7 mouse cellular contexts compared by ENCODE assay signal in the genomic region with DNA sequence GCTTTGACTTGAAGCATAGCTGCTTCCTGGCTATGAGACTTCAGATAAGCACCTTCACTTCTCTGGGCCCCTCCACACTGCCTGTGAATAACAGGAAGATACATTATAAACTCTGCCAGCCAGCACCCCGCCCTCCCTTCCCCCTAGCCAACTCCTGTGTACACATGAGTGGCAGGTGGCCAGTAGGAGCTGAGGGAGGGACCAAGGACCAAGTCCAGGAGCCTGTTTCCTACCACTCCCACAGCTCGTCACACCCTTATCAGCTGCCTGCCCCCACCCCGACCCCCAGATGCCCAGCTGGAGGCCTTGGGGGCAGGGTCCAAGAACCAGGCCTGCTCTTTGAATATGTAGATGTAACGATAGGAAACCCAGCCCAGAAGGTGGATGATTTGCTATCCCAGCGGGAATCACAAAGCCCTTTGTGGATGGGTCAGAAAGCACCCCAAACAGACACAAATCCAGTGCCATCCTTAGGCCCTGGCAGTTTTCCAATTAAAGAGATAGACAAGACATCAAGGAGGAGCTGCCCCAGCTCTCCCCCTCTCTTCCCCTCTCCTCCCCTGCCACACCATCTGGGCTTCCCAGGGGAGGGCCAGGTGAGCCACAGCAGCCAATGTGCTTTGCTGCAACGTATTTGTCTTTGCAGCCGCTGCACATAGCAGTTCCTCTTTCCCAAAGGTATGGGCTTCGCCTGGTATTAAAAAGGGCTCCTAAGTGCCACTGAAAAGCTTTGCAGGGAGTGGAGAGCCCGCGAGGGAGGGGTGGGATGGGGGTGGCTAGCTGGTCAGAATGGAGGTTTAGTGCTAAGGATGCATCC. TPM values are rescaled to one million over a fixed set of nuclear protein-coding genes. Genes with fewer than 3 reads are reported as not detected.
DNase-seq lines count a peak whose midpoint lies in the region; ATAC-seq lines count a peak whose summit lies in the region.

No protein-coding gene starts in this region.

- H3K4me1 ChIP-seq in limb, embryonic 12.5 days (replicated peaks): peaks cover 16% of the 10 kb centered on the region; the same call in 1 of the 2 replicates
- peaks cover 30% of the 10 kb centered on the region for H3K4me1 ChIP-seq in limb, embryonic 10.5 days
- H3K4me1 ChIP-seq in embryonic facial prominence, embryonic 14.5 days (ENCODE audit: control insufficient read depth, insufficient read depth, low read length): 0 out of 2 replicates have a peak, but pooled peaks cover 3% of the 10 kb centered on the region
- peaks cover 24% of the 10 kb centered on the region for H3K4me1 ChIP-seq in intestine, embryonic 16.5 days (ENCODE audit: control insufficient read depth, insufficient read depth, low read length)
- peaks cover 38% of the 10 kb centered on the region for H3K4me1 ChIP-seq in midbrain, embryonic 13.5 days (replicated peaks)

- H3K4me3 ChIP-seq in limb, embryonic 12.5 days (replicated peaks): no peak overlapping the region
- H3K4me3 ChIP-seq in limb, embryonic 10.5 days: no peak overlapping the region
- no peak overlapping the region for H3K4me3 ChIP-seq in embryonic facial prominence, embryonic 14.5 days (ENCODE audit: low read depth, low read length)
- H3K4me3 ChIP-seq in intestine, embryonic 16.5 days (ENCODE audit: low read length): no peak overlapping the region
- H3K4me3 ChIP-seq in midbrain, embryonic 13.5 days (replicated peaks): no peak overlapping the region

- no peak overlapping the region for H3K27ac ChIP-seq in limb, embryonic 12.5 days
- H3K27ac ChIP-seq in limb, embryonic 10.5 days: no peak overlapping the region
- no peak overlapping the region for H3K27ac ChIP-seq in embryonic facial prominence, embryonic 14.5 days (replicated peaks; ENCODE audit: low read depth, low read length)
- peak overlapping the region; percentile 73 for H3K27ac ChIP-seq in intestine, embryonic 16.5 days (ENCODE audit: low read length)
- H3K27ac ChIP-seq in midbrain, embryonic 13.5 days: no peak overlapping the region

- H3K27me3 ChIP-seq in limb, embryonic 12.5 days: peaks cover 52% of the 10 kb centered on the region
- H3K27me3 ChIP-seq in limb, embryonic 10.5 days (ENCODE audit: low read depth, poor library complexity, severe bottlenecking): peaks cover 62% of the 10 kb centered on the region
- H3K27me3 ChIP-seq in embryonic facial prominence, embryonic 14.5 days (replicated peaks; ENCODE audit: control insufficient read depth, insufficient read depth, low read length): no peaks in the 10 kb centered on the region
- no peaks in the 10 kb centered on the region for H3K27me3 ChIP-seq in intestine, embryonic 16.5 days (replicated peaks; ENCODE audit: control insufficient read depth, insufficient read depth, low read length)
- H3K27me3 ChIP-seq in midbrain, embryonic 13.5 days: peaks cover 13% of the 10 kb centered on the region

- H3K9me3 ChIP-seq in limb, embryonic 12.5 days: no peaks in the 10 kb centered on the region
- no peaks in the 10 kb centered on the region for H3K9me3 ChIP-seq in limb, embryonic 10.5 days (replicated peaks)
- H3K9me3 ChIP-seq in embryonic facial prominence, embryonic 14.5 days (ENCODE audit: control insufficient read depth, low read length): no peaks in the 10 kb centered on the region
- no peaks in the 10 kb centered on the region for H3K9me3 ChIP-seq in intestine, embryonic 16.5 days (ENCODE audit: control insufficient read depth, low read length)
- H3K9me3 ChIP-seq in midbrain, embryonic 13.5 days: no peaks in the 10 kb centered on the region

- H3K4me2 ChIP-seq in limb, embryonic 12.5 days: no peak overlapping the region
- no peak overlapping the region for H3K4me2 ChIP-seq in embryonic facial prominence, embryonic 14.5 days (ENCODE audit: low read depth, low read length)
- H3K4me2 ChIP-seq in intestine, embryonic 16.5 days (ENCODE audit: low read depth, low read length): peak overlapping the region; percentile 23
- H3K4me2 ChIP-seq in midbrain, embryonic 13.5 days (replicated peaks): no peak overlapping the region

- no peak for DNase-seq in limb, embryonic 10.5 days (ENCODE audit: low spot score)
- no peak for DNase-seq in embryonic facial prominence, embryonic 14.5 days (ENCODE audit: low spot score)
- no peak for DNase-seq in cerebellum, adult 9-11 months

- H3K9ac ChIP-seq in limb, embryonic 12.5 days (replicated peaks): peak overlapping the region; percentile 35; the same call in 1 of the 2 replicates
- no peak overlapping the region for H3K9ac ChIP-seq in embryonic facial prominence, embryonic 14.5 days (ENCODE audit: low read depth, low read length)
- H3K9ac ChIP-seq in intestine, embryonic 16.5 days (ENCODE audit: low read depth, low read length): peak overlapping the region; percentile 35; the same call in 1 of the 2 replicates
- H3K9ac ChIP-seq in midbrain, embryonic 13.5 days (replicated peaks): peak overlapping the region; percentile 40; the same call in 1 of the 2 replicates

- no peaks in the 10 kb centered on the region for H3K36me3 ChIP-seq in limb, embryonic 12.5 days
- no peaks in the 10 kb centered on the region for H3K36me3 ChIP-seq in limb, embryonic 10.5 days
- no peaks in the 10 kb centered on the region for H3K36me3 ChIP-seq in embryonic facial prominence, embryonic 14.5 days (ENCODE audit: control insufficient read depth, insufficient read depth, low read length)
- no peaks in the 10 kb centered on the region for H3K36me3 ChIP-seq in intestine, embryonic 16.5 days (ENCODE audit: control insufficient read depth, insufficient read depth, low read length)
- no peaks in the 10 kb centered on the region for H3K36me3 ChIP-seq in midbrain, embryonic 13.5 days

- ATAC-seq in limb, embryonic 12.5 days (ENCODE audit: insufficient number of reproducible peaks, insufficient read depth, low FRiP score, low TSS enrichment, low read depth): no peak
- 0 out of 2 replicates have a peak, but pooled peaks have one; percentile 33 for ATAC-seq in embryonic facial prominence, embryonic 14.5 days (ENCODE audit: low read depth)
- peak; percentile 96 for ATAC-seq in intestine, embryonic 16.5 days
- peak; percentile 63 for ATAC-seq in midbrain, embryonic 13.5 days
- ATAC-seq in activated CD4-positive, CD25-positive, alpha-beta regulatory T cell, adult 4 months: no peak

- 15% methylated on average over 10 of the region's 10 CpGs for WGBS in limb, embryonic 12.5 days
- 14% methylated on average over 10 of the region's 10 CpGs for WGBS in limb, embryonic 10.5 days
- WGBS in embryonic facial prominence, embryonic 14.5 days: 14% methylated on average over 10 of the region's 10 CpGs
- WGBS in intestine, embryonic 16.5 days: 9% methylated on average over 10 of the region's 10 CpGs
- WGBS in midbrain, embryonic 13.5 days: 14% methylated on average over 10 of the region's 10 CpGs

RNA-seq across cellular contexts. Expression of gene Nectin1, which starts 14.1 kb away (rescaled TPM):
- polyA plus RNA-seq in limb, embryonic 12.5 days (2016; fragmentation: Nextera tagmentation; extraction: Ambion mirVana): 5.5 and 6.0 TPM in 2 replicates
- polyA plus RNA-seq in limb, embryonic 10.5 days (2016; fragmentation: Nextera tagmentation; extraction: Ambion mirVana): 3.8 and 4.2 TPM in 2 replicates
- 9.0 and 10.1 TPM in 2 replicates for polyA plus RNA-seq in embryonic facial prominence, embryonic 14.5 days (2014; fragmentation: Nextera tagmentation; extraction: Ambion mirVana)
- polyA plus RNA-seq in intestine, embryonic 16.5 days (2015; fragmentation: Nextera tagmentation; extraction: Ambion mirVana): 3.2 and 3.3 TPM in 2 replicates
- 10.8 and 11.0 TPM in 2 replicates for polyA plus RNA-seq in midbrain, embryonic 13.5 days (2015; fragmentation: Nextera tagmentation; extraction: Ambion mirVana)
- 1 to 10 TPM; 1.2 to 1.5 TPM for polyA plus RNA-seq in activated CD4-positive, CD25-positive, alpha-beta regulatory T cell, adult 4 months (2017; shearing (Covaris generic))

Comparison
In these comparisons a context has a peak if more than half of its experiments do, and no peak if none do; other contexts are left out.
1. ATAC-seq: peak in embryonic facial prominence, embryonic 14.5 days (single experiment), intestine, embryonic 16.5 days (single experiment) and midbrain, embryonic 13.5 days (single experiment); none in limb, embryonic 12.5 days (single experiment) and activated CD4-positive, CD25-positive, alpha-beta regulatory T cell, adult 4 months (single experiment).